Mouse (Mus musculus): ENCODE measurements around the gene Ccdc85b. TPM values are rescaled to one million over a fixed set of nuclear protein-coding genes. Genes with fewer than 3 reads are reported as not detected.

Gene Ccdc85b
- polyA plus RNA-seq, 1 experiment from 2014 or later = 10.2 TPM

DNA sequence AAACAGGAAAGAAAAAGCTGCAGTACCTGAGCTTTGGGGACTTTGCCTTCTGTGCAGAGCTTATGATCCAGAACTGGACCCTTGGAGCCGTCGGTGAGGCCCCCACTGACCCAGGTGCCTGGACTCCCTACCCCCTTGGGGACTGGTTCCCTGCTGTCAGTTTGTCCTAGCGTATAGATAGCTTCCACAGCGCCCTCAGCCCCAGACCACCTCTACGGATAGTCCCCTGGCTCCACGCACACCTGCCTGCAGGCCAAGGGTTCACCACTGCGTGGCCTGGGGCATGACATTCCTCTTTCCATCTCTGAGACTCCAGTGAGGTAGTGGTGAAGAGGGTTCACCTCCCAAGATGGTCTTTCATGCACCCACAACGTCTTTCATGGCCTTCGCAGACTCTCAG lies 5.5 kb upstream of the Ccdc85b start:
- Histone ChIP-seq H3K27ac (ENCODE audit: low read length) (no peak overlapping the region), H3K4me3 (ENCODE audit: low read depth, low read length) (no peak overlapping the region), H3K4me1 (ENCODE audit: control insufficient read depth, insufficient read depth, low read length) (peaks cover 25% of the 10 kb centered on the region), H3K9me3 (replicated peaks; ENCODE audit: control insufficient read depth, low read length, poor library complexity, severe bottlenecking) (no peaks in the 10 kb centered on the region), H3K36me3 (ENCODE audit: control insufficient read depth, insufficient read depth, low read length) (peaks cover 16% of the 10 kb centered on the region), H3K4me2 (ENCODE audit: low read length) (no peak overlapping the region), H3K27me3 (ENCODE audit: control insufficient read depth, insufficient read depth, low read depth, low read length) (no peaks in the 10 kb centered on the region), H3K9ac (ENCODE audit: low read depth, low read length) (no peak overlapping the region)
- WGBS = 89% methylated on average over 9 of the region's 9 CpGs
- no peak for ATAC-seq

- Histone ChIP-seq H3K9me3 (replicated peaks; ENCODE audit: control insufficient read depth, low read length, poor library complexity, severe bottlenecking) (no peaks in the 10 kb centered on the region), H3K4me3 (ENCODE audit: low read depth, low read length) (peak overlapping the region; percentile 84), H3K9ac (ENCODE audit: low read depth, low read length) (peak overlapping the region; percentile 87), H3K4me1 (ENCODE audit: control insufficient read depth, insufficient read depth, low read length) (peaks cover 32% of the 10 kb centered on the region), H3K27me3 (ENCODE audit: control insufficient read depth, insufficient read depth, low read depth, low read length) (no peaks in the 10 kb centered on the region), H3K4me2 (ENCODE audit: low read length) (peak overlapping the region; percentile 98), H3K36me3 (ENCODE audit: control insufficient read depth, insufficient read depth, low read length) (peaks cover 16% of the 10 kb centered on the region), H3K27ac (ENCODE audit: low read length) (no peak overlapping the region)
- no peak for ATAC-seq
- WGBS = 88% methylated on average over 6 of the region's 6 CpGs
These were observed 3.7 kb upstream of the Ccdc85b start for GRCm38 (mm10) chr19:5461411-5461810.

GRCm38 (mm10) chr19:5460465-5460911 lies 2.8 kb upstream of the Ccdc85b start, which contains the start of gene Fibp:
Gene Fibp (plus strand): TSS chr19:5460615.
- Histone ChIP-seq H3K9me3 (replicated peaks; ENCODE audit: control insufficient read depth, low read length, poor library complexity, severe bottlenecking) (no peaks in the 10 kb centered on the region), H3K27ac (ENCODE audit: low read length) (peak within 1 kb of the TSS; percentile 86), H3K4me1 (ENCODE audit: control insufficient read depth, insufficient read depth, low read length) (peaks cover 41% of the 10 kb centered on the region), H3K27me3 (ENCODE audit: control insufficient read depth, insufficient read depth, low read depth, low read length) (no peaks in the 10 kb centered on the region), H3K4me3 (ENCODE audit: low read depth, low read length) (peak within 1 kb of the TSS; percentile 84), H3K9ac (ENCODE audit: low read depth, low read length) (peak within 1 kb of the TSS; percentile 87), H3K4me2 (ENCODE audit: low read length) (peak within 1 kb of the TSS; percentile 98), H3K36me3 (ENCODE audit: control insufficient read depth, insufficient read depth, low read length) (peaks cover 11% of the 10 kb centered on the region)
- WGBS = under 1% methylated on average over 32 of the region's 32 CpGs
- ATAC-seq = peak; percentile 30

DNA sequence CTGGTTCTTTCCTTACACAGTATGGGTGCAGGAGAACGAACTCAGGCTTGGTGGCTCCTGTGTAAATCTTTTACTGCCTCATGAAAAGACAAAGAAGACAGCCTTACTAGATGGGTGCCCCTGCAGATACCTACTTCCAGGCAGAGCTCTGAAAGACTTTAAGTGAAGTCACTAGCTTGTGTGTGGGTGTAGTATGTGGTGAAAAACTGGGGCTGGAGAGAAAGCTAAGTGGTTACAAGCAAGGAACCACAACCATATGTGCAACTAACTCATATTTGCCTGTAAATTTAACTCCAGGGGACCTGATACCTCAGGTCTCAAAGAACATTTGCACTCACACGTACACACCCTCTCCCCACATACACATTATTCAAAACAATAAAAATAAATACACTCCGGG lies 2.2 kb upstream of the Ccdc85b start:
- peaks cover 5% of the 10 kb centered on the region; the same call in 1 of the 2 replicates for H3K36me3 ChIP-seq (ENCODE audit: control insufficient read depth, insufficient read depth, low read length)
- no peak for ATAC-seq
- peaks cover 45% of the 10 kb centered on the region for H3K4me1 ChIP-seq (ENCODE audit: control insufficient read depth, insufficient read depth, low read length)
- no peaks in the 10 kb centered on the region for H3K27me3 ChIP-seq (ENCODE audit: control insufficient read depth, insufficient read depth, low read depth, low read length)
- H3K9me3 ChIP-seq (replicated peaks; ENCODE audit: control insufficient read depth, low read length, poor library complexity, severe bottlenecking) = no peaks in the 10 kb centered on the region
- H3K4me2 ChIP-seq (ENCODE audit: low read length) = peak overlapping the region; percentile 98
- H3K4me3 ChIP-seq (ENCODE audit: low read depth, low read length) = peak overlapping the region; percentile 84
- WGBS = 28% methylated on average over 3 of the region's 3 CpGs
- H3K27ac ChIP-seq (ENCODE audit: low read length) = peak overlapping the region; percentile 86
- H3K9ac ChIP-seq (ENCODE audit: low read depth, low read length) = peak overlapping the region; percentile 87

GRCm38 (mm10) chr19:5459019-5459418 lies 1.3 kb upstream of the Ccdc85b start:
- no peak for ATAC-seq
- Histone ChIP-seq H3K9ac (ENCODE audit: low read depth, low read length) (no peak overlapping the region), H3K36me3 (ENCODE audit: control insufficient read depth, insufficient read depth, low read length) (no peaks in the 10 kb centered on the region), H3K4me3 (ENCODE audit: low read depth, low read length) (no peak overlapping the region), H3K27ac (ENCODE audit: low read length) (no peak overlapping the region), H3K4me1 (ENCODE audit: control insufficient read depth, insufficient read depth, low read length) (peaks cover 44% of the 10 kb centered on the region), H3K27me3 (ENCODE audit: control insufficient read depth, insufficient read depth, low read depth, low read length) (no peaks in the 10 kb centered on the region), H3K9me3 (replicated peaks; ENCODE audit: control insufficient read depth, low read length, poor library complexity, severe bottlenecking) (no peaks in the 10 kb centered on the region), H3K4me2 (ENCODE audit: low read length) (no peak overlapping the region)
- 67% methylated on average over 7 of the region's 7 CpGs for WGBS

- Histone ChIP-seq H3K27ac (ENCODE audit: low read length) (peak overlapping the region; percentile 98), H3K9me3 (replicated peaks; ENCODE audit: control insufficient read depth, low read length, poor library complexity, severe bottlenecking) (no peaks in the 10 kb centered on the region), H3K4me2 (ENCODE audit: low read length) (peak overlapping the region; percentile 98), H3K4me3 (ENCODE audit: low read depth, low read length) (peak overlapping the region; percentile 82), H3K36me3 (ENCODE audit: control insufficient read depth, insufficient read depth, low read length) (no peaks in the 10 kb centered on the region), H3K27me3 (ENCODE audit: control insufficient read depth, insufficient read depth, low read depth, low read length) (no peaks in the 10 kb centered on the region), H3K4me1 (ENCODE audit: control insufficient read depth, insufficient read depth, low read length) (peaks cover 39% of the 10 kb centered on the region), H3K9ac (ENCODE audit: low read depth, low read length) (peak overlapping the region; percentile 95)
- WGBS = 0% methylated on average over 69 of the region's 70 CpGs
- peak; percentile 94 for ATAC-seq
These were observed 560 bp downstream of the Ccdc85b start for GRCm38 (mm10) chr19:5456922-5457745.

- 5% methylated on average over 26 of the region's 26 CpGs for WGBS
- no peaks in the 10 kb centered on the region for H3K27me3 ChIP-seq (ENCODE audit: control insufficient read depth, insufficient read depth, low read depth, low read length)
- no peaks in the 10 kb centered on the region for H3K36me3 ChIP-seq (ENCODE audit: control insufficient read depth, insufficient read depth, low read length)
- H3K27ac ChIP-seq (ENCODE audit: low read length) = peak overlapping the region; percentile 98
- H3K4me1 ChIP-seq (ENCODE audit: control insufficient read depth, insufficient read depth, low read length) = peaks cover 36% of the 10 kb centered on the region
- H3K4me3 ChIP-seq (ENCODE audit: low read depth, low read length) = peak overlapping the region; percentile 82
- no peaks in the 10 kb centered on the region for H3K9me3 ChIP-seq (replicated peaks; ENCODE audit: control insufficient read depth, low read length, poor library complexity, severe bottlenecking)
- H3K9ac ChIP-seq (ENCODE audit: low read depth, low read length) = peak overlapping the region; percentile 95
- peak overlapping the region; percentile 98 for H3K4me2 ChIP-seq (ENCODE audit: low read length)
- no peak; the same call in 1 of the 2 replicates for ATAC-seq
These were observed 1.3 kb downstream of the Ccdc85b start for GRCm38 (mm10) chr19:5456241-5456921.

GRCm38 (mm10) chr19:5455568-5455967 lies 2.1 kb downstream of the Ccdc85b start:
- Histone ChIP-seq H3K4me3 (ENCODE audit: low read depth, low read length) (peak overlapping the region; percentile 82), H3K9ac (ENCODE audit: low read depth, low read length) (peak overlapping the region; percentile 95), H3K27me3 (ENCODE audit: control insufficient read depth, insufficient read depth, low read depth, low read length) (no peaks in the 10 kb centered on the region; the same call in 1 of the 2 replicates), H3K4me2 (ENCODE audit: low read length) (peak overlapping the region; percentile 98), H3K36me3 (ENCODE audit: control insufficient read depth, insufficient read depth, low read length) (no peaks in the 10 kb centered on the region), H3K9me3 (replicated peaks; ENCODE audit: control insufficient read depth, low read length, poor library complexity, severe bottlenecking) (no peaks in the 10 kb centered on the region), H3K4me1 (ENCODE audit: control insufficient read depth, insufficient read depth, low read length) (peaks cover 31% of the 10 kb centered on the region), H3K27ac (ENCODE audit: low read length) (peak overlapping the region; percentile 98; the same call in 1 of the 2 replicates)
- 50% methylated on average over 8 of the region's 8 CpGs for WGBS
- ATAC-seq = no peak

DNA sequence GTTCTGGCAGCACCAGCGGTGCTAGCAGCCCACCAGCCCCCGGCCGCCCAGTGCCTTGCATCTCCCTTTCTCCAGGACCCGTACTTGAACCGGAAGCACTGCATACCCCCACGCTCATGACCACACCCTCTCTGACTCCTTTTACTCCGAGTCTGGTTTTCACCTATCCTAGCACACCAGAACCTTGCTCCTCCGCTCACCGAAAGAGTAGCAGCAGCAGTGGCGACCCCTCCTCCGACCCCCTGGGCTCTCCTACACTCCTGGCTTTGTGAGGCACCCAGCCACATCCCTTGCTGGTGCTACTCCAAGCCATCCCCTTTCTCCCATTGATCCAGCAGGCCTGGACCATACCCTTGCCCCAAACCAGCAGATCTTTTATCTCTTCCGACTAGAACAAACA lies 2.7 kb downstream of the Ccdc85b start:
- H3K4me1 ChIP-seq (ENCODE audit: control insufficient read depth, insufficient read depth, low read length) = peaks cover 30% of the 10 kb centered on the region
- no peaks in the 10 kb centered on the region for H3K9me3 ChIP-seq (replicated peaks; ENCODE audit: control insufficient read depth, low read length, poor library complexity, severe bottlenecking)
- no peak for ATAC-seq
- no peak overlapping the region for H3K4me3 ChIP-seq (ENCODE audit: low read depth, low read length)
- no peaks in the 10 kb centered on the region for H3K36me3 ChIP-seq (ENCODE audit: control insufficient read depth, insufficient read depth, low read length)
- peak overlapping the region; percentile 13 for H3K9ac ChIP-seq (ENCODE audit: low read depth, low read length)
- no peak overlapping the region for H3K27ac ChIP-seq (ENCODE audit: low read length)
- WGBS = 84% methylated on average over 12 of the region's 12 CpGs
- H3K27me3 ChIP-seq (ENCODE audit: control insufficient read depth, insufficient read depth, low read depth, low read length) = peaks cover 4% of the 10 kb centered on the region; the same call in 1 of the 2 replicates
- H3K4me2 ChIP-seq (ENCODE audit: low read length) = peak overlapping the region; percentile 98
